Mouse (Mus musculus) G1E (cell line): Measurements from ENCODE around the gene Ank.

Source experiments
- CTCF ChIP-seq: IDR thresholded peaks from 2 replicates; pipeline ENCODE4 v1.5.1; 2012; ENCODE audit warnings: low read depth, low read length, inconsistent platforms, mixed read lengths
- GATA1 ChIP-seq: IDR thresholded peaks from 2 replicates; pipeline ENCODE4 v1.6.1; 2012; ENCODE audit warnings: borderline replicate concordance, low read length, inconsistent platforms, mixed read lengths
- POLR2AphosphoS5 ChIP-seq: IDR thresholded peaks from 2 replicates; pipeline ENCODE4 v1.6.1; 2012; ENCODE audit warnings: low read depth, low read length, inconsistent platforms; ENCODE audit not compliant: insufficient replicate concordance

DNA sequence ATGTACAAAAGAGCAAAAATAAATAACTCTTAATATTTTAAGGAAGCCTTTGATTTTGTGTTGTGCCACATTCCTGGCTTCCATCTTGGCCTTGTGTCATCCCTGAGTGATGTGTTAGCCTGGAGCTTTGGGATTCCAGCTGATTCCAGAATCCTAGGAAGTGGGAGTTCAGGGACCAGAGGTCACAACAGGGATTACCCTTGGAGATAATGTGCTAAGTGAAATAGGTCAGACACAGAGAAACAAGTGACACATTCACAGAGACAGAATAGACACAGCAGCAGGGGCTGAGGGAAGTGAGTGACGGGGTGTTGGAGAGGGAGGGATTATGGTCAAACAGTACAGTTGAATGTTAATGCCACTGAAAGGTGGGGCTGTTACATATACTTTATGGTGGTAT is 26.3 kb downstream of the Ank start:
- TF ChIP-seq CTCF (no peak), GATA1 (no peak), POLR2AphosphoS5 (no peak)
